Mouse (Mus musculus) limb, embryonic 11.5 days (tissue): Measurements from ENCODE around the gene Myh6. TPM values are rescaled to one million over a fixed set of nuclear protein-coding genes. Genes with fewer than 3 reads are reported as not detected.

Experiments
- ATAC-seq: fragments of 200-750 bp; cut with Nextera tagmentation; 2 replicates; pipeline ENCODE4 v1.8.0; 2017; ENCODE audit warnings: low read depth; ENCODE audit not compliant: insufficient number of reproducible peaks, low FRiP score, low TSS enrichment
- DNase-seq: peaks from one replicate; pipeline ENCODE4 v3.0.0-alpha.2; 2015; ENCODE audit warnings: low spot score
- H3K27ac ChIP-seq: fragments of 300-500 bp; sonication (generic); replicated peaks from 2 replicates; pipeline ENCODE4 v1.5.1; 2014; ENCODE audit warnings: low read depth, mild to moderate bottlenecking, low read length
- H3K27me3 ChIP-seq: fragments of 300-500 bp; sonication (generic); 2 replicates; pipeline ENCODE4 v1.6.1; 2014; ENCODE audit warnings: mild to moderate bottlenecking, low read length, mixed read lengths; ENCODE audit not compliant: control insufficient read depth, insufficient read depth
- H3K36me3 ChIP-seq: fragments of 300-500 bp; sonication (generic); 2 replicates; pipeline ENCODE4 v1.6.1; 2014; ENCODE audit warnings: mild to moderate bottlenecking, low read length, moderate library complexity, mixed read lengths; ENCODE audit not compliant: control insufficient read depth, insufficient read depth
- H3K4me1 ChIP-seq: fragments of 300-500 bp; sonication (generic); 2 replicates; pipeline ENCODE4 v1.6.1; 2014; ENCODE audit warnings: low read length, mixed read lengths; ENCODE audit not compliant: control insufficient read depth, insufficient read depth
- H3K4me2 ChIP-seq: fragments of 300-500 bp; sonication (generic); 2 replicates; pipeline ENCODE4 v1.6.1; 2014; ENCODE audit warnings: low read depth, mild to moderate bottlenecking, moderate library complexity; ENCODE audit not compliant: severe bottlenecking
- H3K4me3 ChIP-seq: fragments of 300-500 bp; sonication (generic); 2 replicates; pipeline ENCODE4 v1.5.1; 2014; ENCODE audit warnings: low read depth, low read length
- H3K9ac ChIP-seq: fragments of 300-500 bp; sonication (generic); 2 replicates; pipeline ENCODE4 v1.6.1; 2014; ENCODE audit warnings: mild to moderate bottlenecking, low read length
- H3K9me3 ChIP-seq: fragments of 300-500 bp; sonication (generic); 2 replicates; pipeline ENCODE4 v1.6.1; 2016; ENCODE audit warnings: low read length; ENCODE audit not compliant: control insufficient read depth
- WGBS: fragments of 180-500 bp; shearing (Covaris S2); extraction: QIAGEN DNeasy Blood & Tissue Kit; methylation state at CpG from one replicate; pipeline ENCODE4 v1.1.7; 2014; 5-methylcytosine and 5-hydroxymethylcytosine counted together
- polyA plus RNA-seq: library from polyadenylated mRNA; unstranded; fragments of >200 nt; fragmentation: Nextera tagmentation; extraction: Ambion mirVana; gene quantifications from 2 replicates; pipeline ENCODE4 v1.2.1, GENCODE M21; 2014

The Myh6 gene
- polyA plus RNA-seq, 1 experiment from 2014 or later: 1.7 TPM

DNA sequence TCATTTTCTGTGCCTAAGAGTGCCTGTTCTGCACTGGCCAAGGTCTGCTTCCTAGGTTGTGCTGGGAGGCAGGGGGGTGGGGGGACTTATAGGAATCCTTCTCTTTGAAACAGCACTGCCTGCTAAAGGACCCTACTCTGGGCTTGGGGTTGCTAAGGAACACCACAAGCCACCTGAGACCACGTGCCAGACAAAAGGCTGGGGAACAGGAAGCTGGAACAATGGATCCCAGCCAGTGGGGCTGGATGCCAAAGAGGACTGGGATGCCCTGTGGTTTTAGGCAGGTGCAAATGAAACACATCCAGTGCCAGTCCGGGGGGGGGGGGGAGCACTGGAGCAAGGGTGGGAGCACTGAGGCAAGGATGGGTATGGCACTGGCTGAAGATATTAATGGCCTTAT is 36.3 kb downstream of the Myh6 start:
- Histone ChIP-seq H3K27me3 (no peaks in the 10 kb centered on the region), H3K4me2 (no peak overlapping the region), H3K4me1 (peaks cover 15% of the 10 kb centered on the region), H3K9me3 (no peaks in the 10 kb centered on the region), H3K27ac (no peak overlapping the region), H3K36me3 (no peaks in the 10 kb centered on the region), H3K4me3 (no peak overlapping the region), H3K9ac (no peak overlapping the region)
- WGBS: 36% methylated on average over 2 of the region's 2 CpGs
- ATAC-seq (no peak), DNase-seq (no peak)

DNA sequence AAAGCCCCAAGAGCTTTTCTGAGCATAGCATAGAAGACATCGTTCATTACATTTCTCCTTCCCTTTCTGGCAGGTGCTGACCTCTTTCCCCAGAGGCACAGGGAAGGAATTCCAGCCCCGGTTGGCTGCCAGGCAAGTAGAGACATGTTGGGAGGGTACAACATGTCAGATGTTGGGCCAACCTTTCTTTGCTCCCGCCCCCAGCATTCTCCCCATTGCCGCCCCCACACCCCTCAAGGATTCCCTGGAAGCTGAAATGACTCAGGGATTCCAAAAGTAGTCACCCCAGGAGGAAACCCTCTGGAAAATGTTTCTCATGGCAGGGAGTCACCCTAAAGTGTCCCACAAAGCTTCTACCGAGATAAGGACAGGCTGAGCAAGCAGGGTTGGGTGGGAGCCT is 36.9 kb downstream of the Myh6 start:
- H3K36me3 ChIP-seq: no peaks in the 10 kb centered on the region
- no peak overlapping the region for H3K4me3 ChIP-seq
- no peak overlapping the region for H3K9ac ChIP-seq
- 82% methylated on average over 5 of the region's 5 CpGs for WGBS
- H3K9me3 ChIP-seq: no peaks in the 10 kb centered on the region
- H3K27me3 ChIP-seq: no peaks in the 10 kb centered on the region
- DNase-seq (no peak), ATAC-seq (no peak)
- H3K4me1 ChIP-seq: peaks cover 15% of the 10 kb centered on the region
- H3K4me2 ChIP-seq: no peak overlapping the region
- H3K27ac ChIP-seq: no peak overlapping the region

DNA sequence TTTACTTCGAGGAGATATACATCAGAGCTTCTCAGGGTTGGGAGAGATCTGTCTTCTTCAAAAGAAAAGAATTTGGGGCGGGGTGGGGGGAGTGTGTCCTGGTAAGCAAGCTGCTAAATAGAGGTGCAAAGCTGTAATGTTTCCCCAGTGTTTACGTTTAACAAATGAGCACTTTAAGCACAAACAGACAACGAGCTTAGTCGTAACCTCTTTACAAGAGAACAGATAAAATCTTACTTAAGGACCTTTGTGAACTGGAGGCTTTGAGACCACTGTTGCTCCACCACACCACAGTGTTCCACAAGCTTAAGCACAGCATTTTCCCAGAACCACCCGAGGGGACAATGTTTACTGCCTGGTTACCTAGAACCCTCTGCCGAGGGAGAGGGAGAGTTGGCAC is 39.4 kb downstream of the Myh6 start:
- 6% methylated on average over 7 of the region's 7 CpGs for WGBS
- peak overlapping the region; percentile 99 for H3K27ac ChIP-seq
- H3K4me2 ChIP-seq: peak overlapping the region; percentile 83
- H3K9me3 ChIP-seq: no peaks in the 10 kb centered on the region
- H3K27me3 ChIP-seq: no peaks in the 10 kb centered on the region
- DNase-seq (peak; percentile 31), ATAC-seq (no peak)
- peak overlapping the region; percentile 92 for H3K9ac ChIP-seq
- H3K4me1 ChIP-seq: peaks cover 20% of the 10 kb centered on the region
- peak overlapping the region; percentile 53 for H3K4me3 ChIP-seq
- H3K36me3 ChIP-seq: no peaks in the 10 kb centered on the region

DNA sequence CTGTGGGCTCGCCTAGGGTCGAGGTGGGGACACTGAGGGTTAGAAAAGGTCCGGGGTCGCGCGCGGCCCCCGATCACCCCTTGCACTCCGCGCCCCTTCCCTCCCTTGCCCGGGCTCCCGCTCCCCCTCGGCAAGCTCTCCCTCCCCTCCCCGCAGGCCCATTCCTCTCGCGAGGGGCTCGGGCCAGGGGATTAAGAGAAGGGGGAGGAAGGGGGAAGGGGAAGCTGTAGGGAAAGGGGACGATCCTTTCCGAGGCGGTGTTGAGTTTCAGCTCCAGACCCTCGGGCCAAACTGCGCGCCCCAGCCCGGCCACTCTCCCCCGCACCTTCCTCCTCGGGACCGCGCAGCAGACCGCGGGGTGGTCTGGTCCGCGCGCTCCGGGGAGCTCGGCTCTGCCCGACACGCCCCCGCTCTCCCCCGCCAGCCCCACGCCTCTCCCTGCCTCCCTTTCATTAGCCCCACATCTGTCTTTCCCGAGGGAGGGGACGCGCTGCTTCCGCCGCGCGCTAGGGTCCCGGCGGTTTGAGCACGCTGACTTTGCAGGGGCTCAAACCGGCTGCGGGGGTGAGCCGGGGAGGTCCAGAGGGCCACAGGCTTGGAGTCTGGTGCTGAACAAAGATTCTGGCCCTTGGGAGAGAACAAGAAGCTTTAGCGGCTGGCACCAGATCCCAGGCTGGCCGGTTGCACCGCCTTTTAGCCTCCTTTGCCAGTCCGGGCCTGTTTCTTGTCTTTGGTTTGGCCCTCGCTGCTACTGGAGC is 40.1 kb downstream of the Myh6 start:
- Histone ChIP-seq H3K36me3 (peaks cover 1% of the 10 kb centered on the region; the same call in 1 of the 2 replicates), H3K27ac (peak overlapping the region; percentile 99), H3K4me1 (peaks cover 20% of the 10 kb centered on the region), H3K4me2 (peak overlapping the region; percentile 83), H3K9ac (peak overlapping the region; percentile 92), H3K27me3 (no peaks in the 10 kb centered on the region), H3K9me3 (peaks cover 1% of the 10 kb centered on the region; the same call in 1 of the 2 replicates), H3K4me3 (peak overlapping the region; percentile 53)
- ATAC-seq (peak; percentile 81), DNase-seq (peak; percentile 91)
- under 1% methylated on average over 51 of the region's 58 CpGs for WGBS

DNA sequence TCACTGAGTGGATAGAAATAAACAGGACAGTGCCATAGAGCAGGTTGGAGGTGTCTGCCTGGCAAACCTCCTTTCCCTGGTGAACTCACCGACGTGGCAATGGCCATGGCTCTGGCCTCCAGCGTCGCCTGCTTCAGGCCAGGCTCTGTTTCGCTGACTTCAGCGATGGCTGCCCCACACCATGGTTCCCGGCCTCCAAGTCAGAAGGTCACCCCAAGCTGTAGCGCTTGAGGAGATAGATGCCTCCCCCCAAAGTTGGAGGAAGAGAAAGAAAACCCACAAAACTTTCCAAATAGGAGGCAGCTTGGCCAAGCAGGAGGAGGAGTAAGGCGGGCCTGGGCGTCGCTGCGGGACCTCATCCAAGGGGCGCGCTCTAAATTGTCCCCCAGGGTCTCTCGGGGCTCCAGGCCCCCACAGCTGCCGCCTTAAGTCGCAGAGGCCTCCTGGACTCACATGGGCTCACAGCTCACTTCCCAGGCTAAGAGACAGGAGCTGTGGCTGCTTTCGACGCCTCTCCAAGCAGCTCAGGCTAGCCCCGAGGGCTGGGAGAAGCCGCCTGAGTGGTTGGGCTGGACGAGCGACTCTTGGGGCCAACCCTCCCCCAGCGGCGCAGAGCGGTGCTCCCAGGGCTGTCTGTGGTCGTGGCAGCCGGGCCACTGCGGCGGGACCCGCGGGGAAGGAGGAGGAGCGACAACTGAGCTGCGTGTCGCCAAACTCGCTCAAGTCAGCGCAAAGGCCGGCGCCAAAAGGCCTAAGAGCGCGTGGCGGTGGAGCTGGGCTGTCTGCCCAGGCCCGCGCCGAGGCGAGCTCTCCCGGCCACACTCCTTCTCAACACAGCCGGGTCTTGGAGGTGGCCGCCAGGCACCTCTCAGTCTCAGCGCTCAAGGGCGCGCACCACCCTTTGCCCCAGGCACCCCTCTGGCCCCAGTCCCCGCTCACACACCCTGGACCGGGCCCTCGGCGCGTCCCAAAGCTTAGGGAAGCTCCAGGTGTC is 41.1 kb downstream of the Myh6 start, which contains the start of gene Efs:
Efs (minus strand) TSS at position 778 of the 994 bp plus-strand sequence.
- ATAC-seq (peak; percentile 58), DNase-seq (peak; percentile 81)
- Histone ChIP-seq H3K36me3 (peaks cover 10% of the 10 kb centered on the region; the same call in 1 of the 2 replicates), H3K9ac (peak within 1 kb of the TSS; percentile 92), H3K27me3 (no peaks in the 10 kb centered on the region), H3K4me2 (peak within 1 kb of the TSS; percentile 83), H3K4me1 (peaks cover 20% of the 10 kb centered on the region), H3K9me3 (peaks cover 10% of the 10 kb centered on the region; the same call in 1 of the 2 replicates), H3K27ac (peak within 1 kb of the TSS; percentile 99), H3K4me3 (peak within 1 kb of the TSS; percentile 53)
- under 1% methylated on average over 56 of the region's 57 CpGs for WGBS

DNA sequence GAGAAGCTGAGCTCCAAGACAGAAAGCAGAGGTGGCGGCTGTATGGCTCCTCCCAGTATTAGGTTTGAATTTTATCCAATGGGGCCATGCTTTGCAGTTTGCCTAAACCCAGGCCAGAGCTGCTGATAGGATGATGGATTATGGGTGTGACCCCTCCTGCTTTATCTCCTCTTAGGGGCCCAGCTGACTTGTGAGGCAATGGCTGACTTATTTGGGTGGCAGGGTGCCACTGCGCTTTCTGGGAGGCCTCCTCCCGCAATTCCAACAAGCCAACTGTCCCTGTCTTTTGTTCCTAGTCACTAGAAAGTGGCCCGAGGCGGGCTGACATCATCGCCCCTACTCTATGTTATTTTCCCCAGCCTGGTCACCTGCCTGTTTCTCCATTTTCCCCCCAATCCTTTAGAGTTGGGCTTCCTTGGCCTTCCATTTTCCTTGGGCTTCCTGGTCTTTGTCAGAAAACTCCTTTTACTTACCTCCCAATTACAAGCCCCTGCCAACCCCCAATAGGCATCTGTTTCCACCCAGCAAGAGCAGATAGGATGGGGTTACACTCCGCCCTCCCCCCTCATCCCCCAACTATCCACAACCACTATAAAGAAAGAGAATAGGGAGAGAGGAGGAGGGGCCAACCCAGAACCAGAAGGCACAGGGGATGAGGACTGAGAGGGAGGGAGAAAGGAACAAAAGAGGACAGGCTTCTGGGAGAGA is 41.9 kb downstream of the Myh6 start:
- peaks cover 10% of the 10 kb centered on the region; the same call in 1 of the 2 replicates for H3K9me3 ChIP-seq
- H3K27ac ChIP-seq: peak overlapping the region; percentile 99
- H3K4me2 ChIP-seq: peak overlapping the region; percentile 83
- 12% methylated on average over 7 of the region's 7 CpGs for WGBS
- peak; percentile 50; the same call in 1 of the 2 replicates for ATAC-seq
- peaks cover 15% of the 10 kb centered on the region for H3K36me3 ChIP-seq
- H3K4me3 ChIP-seq: peak overlapping the region; percentile 53
- no peaks in the 10 kb centered on the region for H3K27me3 ChIP-seq
- peak; percentile 72 for DNase-seq
- H3K4me1 ChIP-seq: peaks cover 20% of the 10 kb centered on the region
- H3K9ac ChIP-seq: peak overlapping the region; percentile 92

DNA sequence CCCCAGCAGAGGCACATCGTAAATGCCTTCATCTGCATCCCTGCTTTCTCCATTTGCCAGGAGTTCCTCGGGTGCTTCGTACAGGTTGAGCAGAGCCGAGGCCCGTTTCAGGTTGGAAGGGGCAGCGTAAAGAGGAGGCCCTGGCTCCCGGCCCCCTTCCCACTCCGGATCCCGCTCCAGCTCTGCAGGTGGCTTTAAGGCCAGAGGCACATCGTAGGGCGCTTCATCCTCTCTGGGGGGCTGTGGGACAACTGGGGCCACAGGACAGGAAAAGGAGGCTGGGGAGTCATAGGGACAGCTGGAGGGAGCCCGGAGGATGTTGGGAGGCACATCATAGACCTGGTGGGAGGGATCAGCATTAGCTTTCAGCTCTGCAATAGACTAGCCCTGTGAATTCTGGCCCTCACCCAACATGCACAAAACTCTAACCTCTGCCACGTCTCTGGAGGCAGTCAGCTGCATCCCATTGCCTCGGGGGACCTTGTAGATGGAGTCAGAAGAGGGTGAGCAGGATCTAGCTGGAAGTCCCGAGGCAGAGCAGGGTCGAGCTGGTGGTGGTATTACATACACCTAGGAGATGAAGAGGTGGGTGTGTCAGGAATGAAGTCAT is 46.5 kb downstream of the Myh6 start:
- Histone ChIP-seq H3K9ac (no peak overlapping the region), H3K9me3 (peaks cover 10% of the 10 kb centered on the region; the same call in 1 of the 2 replicates), H3K4me3 (no peak overlapping the region), H3K36me3 (peaks cover 23% of the 10 kb centered on the region), H3K4me2 (no peak overlapping the region), H3K27me3 (no peaks in the 10 kb centered on the region), H3K27ac (no peak overlapping the region), H3K4me1 (peaks cover 4% of the 10 kb centered on the region; the same call in 1 of the 2 replicates)
- WGBS: 91% methylated on average over 16 of the region's 16 CpGs
- ATAC-seq: no peak
- no peak for DNase-seq
